Mouse (Mus musculus): Measurements from ENCODE around the gene Srpx2. TPM values are rescaled to one million over a fixed set of nuclear protein-coding genes. Genes with fewer than 3 reads are reported as not detected.
A peak's percentile ranks its signal among the peaks of the same experiment; 100 is the strongest.

Srpx2 gene
- 8.4 and 10.5 TPM in 2 replicates for polyA plus RNA-seq (2015; fragmentation: Nextera tagmentation; extraction: Ambion mirVana)

- Histone ChIP-seq H3K9ac (ENCODE audit: low read length) (no peak within 1 kb of the TSS), H3K4me3 (replicated peaks; ENCODE audit: low read length) (peak within 1 kb of the TSS; percentile 22), H3K27me3 (ENCODE audit: control insufficient read depth, insufficient read depth, low read length) (no peaks in the 10 kb centered on the region; the same call in 1 of the 2 replicates), H3K4me2 (ENCODE audit: low read depth, low read length) (0 out of 2 replicates have a peak within 1 kb of the TSS, but pooled peaks have one; percentile 21), H3K9me3 (replicated peaks; ENCODE audit: control insufficient read depth, low read length) (no peaks in the 10 kb centered on the region), H3K36me3 (ENCODE audit: control insufficient read depth, insufficient read depth, low read length) (no peaks in the 10 kb centered on the region), H3K27ac (ENCODE audit: low read length) (no peak within 1 kb of the TSS), H3K4me1 (ENCODE audit: control insufficient read depth, insufficient read depth, low read length) (no peaks in the 10 kb centered on the region)
- WGBS, result 37% methylated on average over 3 of the region's 3 CpGs
- ATAC-seq (ENCODE audit: insufficient read depth, low FRiP score), result no peak
Observed at GRCm38 (mm10) chrX:133908261-133908660, at the start of gene Srpx2. TSS of gene Srpx2 (plus strand) at chrX:133908426.

DNA sequence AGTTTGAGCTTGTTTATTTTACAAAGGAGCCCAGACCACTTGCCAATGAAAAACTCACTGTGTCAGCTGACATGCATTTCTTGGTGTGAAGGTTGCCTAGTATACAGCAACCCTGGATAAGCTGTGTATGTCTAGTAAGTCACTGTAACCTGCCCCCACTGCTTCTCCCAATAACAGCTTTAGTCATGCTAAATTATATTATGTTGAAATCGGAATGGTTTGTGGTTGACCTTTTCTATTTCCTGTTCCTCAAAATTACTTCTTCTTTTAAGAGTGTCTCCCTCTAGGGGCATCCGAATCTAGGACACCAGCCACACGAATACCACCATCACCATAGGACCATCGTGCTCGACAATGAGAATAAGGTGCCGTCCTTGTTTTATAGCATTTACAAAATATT, 38.5 kb upstream of the Srpx2 start:
- WGBS, result 86% methylated on average over 6 of the region's 6 CpGs
- H3K27me3 ChIP-seq (ENCODE audit: control insufficient read depth, insufficient read depth, low read length), result no peaks in the 10 kb centered on the region
- no peak overlapping the region for H3K27ac ChIP-seq (ENCODE audit: low read length)
- H3K4me3 ChIP-seq (replicated peaks; ENCODE audit: low read length), result no peak overlapping the region
- H3K4me2 ChIP-seq (ENCODE audit: low read depth, low read length), result no peak overlapping the region
- H3K36me3 ChIP-seq (ENCODE audit: control insufficient read depth, insufficient read depth, low read length), result no peaks in the 10 kb centered on the region
- no peak for ATAC-seq (ENCODE audit: insufficient read depth, low FRiP score)
- no peaks in the 10 kb centered on the region for H3K9me3 ChIP-seq (replicated peaks; ENCODE audit: control insufficient read depth, low read length)
- no peaks in the 10 kb centered on the region for H3K4me1 ChIP-seq (ENCODE audit: control insufficient read depth, insufficient read depth, low read length)
- no peak overlapping the region for H3K9ac ChIP-seq (ENCODE audit: low read length)

GRCm38 (mm10) chrX:133887308-133887707, 20.9 kb upstream of the Srpx2 start:
- Histone ChIP-seq H3K4me3 (replicated peaks; ENCODE audit: low read length) (no peak overlapping the region), H3K4me2 (ENCODE audit: low read depth, low read length) (no peak overlapping the region), H3K27me3 (ENCODE audit: control insufficient read depth, insufficient read depth, low read length) (no peaks in the 10 kb centered on the region), H3K36me3 (ENCODE audit: control insufficient read depth, insufficient read depth, low read length) (no peaks in the 10 kb centered on the region), H3K4me1 (ENCODE audit: control insufficient read depth, insufficient read depth, low read length) (no peaks in the 10 kb centered on the region), H3K9me3 (replicated peaks; ENCODE audit: control insufficient read depth, low read length) (no peaks in the 10 kb centered on the region), H3K9ac (ENCODE audit: low read length) (no peak overlapping the region), H3K27ac (ENCODE audit: low read length) (no peak overlapping the region)
- ATAC-seq (ENCODE audit: insufficient read depth, low FRiP score), result no peak
- WGBS, result 85% methylated on average over 3 of the region's 3 CpGs

DNA sequence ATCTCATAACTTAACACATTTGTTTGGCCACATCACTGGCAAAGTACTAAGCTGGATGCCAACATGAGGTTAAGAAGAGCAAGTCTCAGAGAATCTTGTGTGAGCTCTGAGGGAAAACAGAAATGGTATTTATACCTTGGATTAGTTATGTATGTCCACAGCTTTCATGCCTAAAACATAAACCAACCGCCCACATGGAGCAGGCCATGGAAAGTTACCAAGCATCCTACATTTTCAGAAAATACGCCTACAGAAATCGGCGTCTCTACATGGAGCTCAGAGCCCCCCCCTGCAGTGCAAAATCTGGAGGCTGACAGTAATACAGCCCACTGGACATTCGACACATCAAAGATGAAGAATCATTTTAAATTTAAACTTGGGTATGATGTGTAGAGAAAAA, 20.1 kb upstream of the Srpx2 start:
- no peak overlapping the region for H3K4me2 ChIP-seq (ENCODE audit: low read depth, low read length)
- H3K9ac ChIP-seq (ENCODE audit: low read length), result no peak overlapping the region
- no peak for ATAC-seq (ENCODE audit: insufficient read depth, low FRiP score)
- no peaks in the 10 kb centered on the region for H3K4me1 ChIP-seq (ENCODE audit: control insufficient read depth, insufficient read depth, low read length)
- H3K9me3 ChIP-seq (replicated peaks; ENCODE audit: control insufficient read depth, low read length), result no peaks in the 10 kb centered on the region
- no peak overlapping the region for H3K27ac ChIP-seq (ENCODE audit: low read length)
- 85% methylated on average over 5 of the region's 5 CpGs for WGBS
- H3K36me3 ChIP-seq (ENCODE audit: control insufficient read depth, insufficient read depth, low read length), result no peaks in the 10 kb centered on the region
- H3K27me3 ChIP-seq (ENCODE audit: control insufficient read depth, insufficient read depth, low read length), result no peaks in the 10 kb centered on the region
- no peak overlapping the region for H3K4me3 ChIP-seq (replicated peaks; ENCODE audit: low read length)

DNA sequence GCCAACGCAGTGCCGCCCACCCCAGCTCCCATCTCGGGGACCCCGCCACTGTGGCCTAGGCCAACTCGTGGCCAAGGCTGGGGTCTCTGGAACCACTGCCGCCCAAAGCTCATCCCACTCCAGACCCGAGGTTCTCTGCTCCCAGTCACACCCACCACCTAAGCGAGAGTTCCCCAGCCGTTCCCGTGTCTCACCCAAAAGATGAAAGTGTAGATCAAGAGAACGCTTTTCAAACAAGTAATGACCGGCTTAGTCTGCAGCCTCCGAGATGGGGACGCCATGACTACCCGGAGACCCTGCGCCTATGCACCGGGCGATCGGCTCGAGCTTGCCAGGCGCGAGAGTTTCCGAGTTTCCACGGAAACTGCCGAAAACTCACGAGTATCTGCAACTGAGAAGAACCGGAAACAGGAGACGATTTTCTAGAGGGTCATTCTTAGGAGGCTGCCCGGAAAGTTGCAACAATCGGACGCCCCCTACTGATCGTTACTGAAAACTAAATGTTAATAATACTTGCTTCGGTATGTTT, 10.1 kb upstream of the Srpx2 start, which contains the start of gene Tspan6:
Gene Tspan6 (minus strand): TSS at position 416 of the 529 bp plus-strand sequence.
- ATAC-seq (ENCODE audit: insufficient read depth, low FRiP score), result peak; percentile 79; the same call in 1 of the 2 replicates
- Histone ChIP-seq H3K27ac (ENCODE audit: low read length) (peak within 1 kb of the TSS; percentile 46; the same call in 1 of the 2 replicates), H3K9ac (ENCODE audit: low read length) (peak within 1 kb of the TSS; percentile 79), H3K4me2 (ENCODE audit: low read depth, low read length) (peak within 1 kb of the TSS; percentile 48), H3K9me3 (replicated peaks; ENCODE audit: control insufficient read depth, low read length) (no peaks in the 10 kb centered on the region), H3K4me1 (ENCODE audit: control insufficient read depth, insufficient read depth, low read length) (no peaks in the 10 kb centered on the region), H3K36me3 (ENCODE audit: control insufficient read depth, insufficient read depth, low read length) (no peaks in the 10 kb centered on the region), H3K27me3 (ENCODE audit: control insufficient read depth, insufficient read depth, low read length) (no peaks in the 10 kb centered on the region), H3K4me3 (replicated peaks; ENCODE audit: low read length) (peak within 1 kb of the TSS; percentile 63)
- 22% methylated on average over 33 of the region's 33 CpGs for WGBS

- Histone ChIP-seq H3K27me3 (ENCODE audit: control insufficient read depth, insufficient read depth, low read length) (no peaks in the 10 kb centered on the region; the same call in 1 of the 2 replicates), H3K27ac (ENCODE audit: low read length) (peak overlapping the region; percentile 55; the same call in 1 of the 2 replicates), H3K9ac (ENCODE audit: low read length) (no peak overlapping the region), H3K9me3 (replicated peaks; ENCODE audit: control insufficient read depth, low read length) (no peaks in the 10 kb centered on the region), H3K4me3 (replicated peaks; ENCODE audit: low read length) (no peak overlapping the region), H3K4me2 (ENCODE audit: low read depth, low read length) (no peak overlapping the region), H3K4me1 (ENCODE audit: control insufficient read depth, insufficient read depth, low read length) (no peaks in the 10 kb centered on the region; the same call in 1 of the 2 replicates), H3K36me3 (ENCODE audit: control insufficient read depth, insufficient read depth, low read length) (no peaks in the 10 kb centered on the region)
- WGBS, result 42% methylated on average over 10 of the region's 10 CpGs
- peak; percentile 63 for ATAC-seq (ENCODE audit: insufficient read depth, low FRiP score)
Observed at GRCm38 (mm10) chrX:133911397-133912103, 3.3 kb downstream of the Srpx2 start.

DNA sequence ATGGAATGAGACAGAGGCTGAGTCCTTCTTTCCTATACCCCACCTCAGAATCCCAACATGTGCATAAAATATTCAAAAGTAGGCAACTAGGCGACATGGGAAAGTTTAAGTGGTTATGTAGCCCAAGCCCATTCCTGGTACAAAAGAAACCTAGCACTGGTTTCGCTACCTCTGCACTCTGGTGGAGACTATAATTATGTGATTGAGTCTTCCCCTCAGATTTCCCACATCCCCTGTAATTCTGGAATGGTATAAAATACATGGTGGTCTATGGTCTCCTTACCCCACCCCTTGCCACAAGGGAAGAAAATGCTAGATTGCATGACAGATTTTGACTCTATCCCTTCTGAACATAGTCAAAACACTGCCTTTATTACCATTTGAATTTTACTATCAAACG, 4.8 kb downstream of the Srpx2 start:
- no peak overlapping the region for H3K4me2 ChIP-seq (ENCODE audit: low read depth, low read length)
- no peak overlapping the region for H3K4me3 ChIP-seq (replicated peaks; ENCODE audit: low read length)
- no peak for ATAC-seq (ENCODE audit: insufficient read depth, low FRiP score)
- no peak overlapping the region for H3K27ac ChIP-seq (ENCODE audit: low read length)
- no peaks in the 10 kb centered on the region for H3K36me3 ChIP-seq (ENCODE audit: control insufficient read depth, insufficient read depth, low read length)
- H3K9me3 ChIP-seq (replicated peaks; ENCODE audit: control insufficient read depth, low read length), result no peaks in the 10 kb centered on the region
- no peaks in the 10 kb centered on the region; the same call in 1 of the 2 replicates for H3K27me3 ChIP-seq (ENCODE audit: control insufficient read depth, insufficient read depth, low read length)
- no peaks in the 10 kb centered on the region; the same call in 1 of the 2 replicates for H3K4me1 ChIP-seq (ENCODE audit: control insufficient read depth, insufficient read depth, low read length)
- 80% methylated on average over 3 of the region's 3 CpGs for WGBS
- no peak overlapping the region for H3K9ac ChIP-seq (ENCODE audit: low read length)

DNA sequence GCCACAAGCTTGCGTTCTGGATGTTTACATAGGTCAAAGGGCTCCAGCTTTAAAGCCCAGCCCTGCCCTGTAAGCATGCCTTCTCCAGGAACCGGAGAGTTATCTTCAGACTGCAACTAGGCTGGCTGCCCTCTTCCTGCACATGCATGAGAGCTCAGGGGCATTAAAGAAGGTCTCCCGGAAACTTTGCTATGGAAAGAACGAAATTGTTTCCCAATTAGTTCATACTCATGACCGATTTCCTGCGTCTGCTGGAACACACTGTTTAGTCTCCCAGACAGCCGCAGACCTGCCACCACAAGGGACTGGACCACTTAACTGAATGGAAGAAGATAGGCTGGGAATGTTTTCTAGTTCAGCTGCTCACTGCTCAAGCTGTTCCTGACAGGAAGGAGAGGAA, 6.0 kb downstream of the Srpx2 start:
- 28% methylated on average over 7 of the region's 7 CpGs for WGBS
- H3K4me3 ChIP-seq (replicated peaks; ENCODE audit: low read length), result no peak overlapping the region
- H3K4me1 ChIP-seq (ENCODE audit: control insufficient read depth, insufficient read depth, low read length), result no peaks in the 10 kb centered on the region; the same call in 1 of the 2 replicates
- H3K9ac ChIP-seq (ENCODE audit: low read length), result no peak overlapping the region
- ATAC-seq (ENCODE audit: insufficient read depth, low FRiP score), result peak; percentile 60; the same call in 1 of the 2 replicates
- H3K9me3 ChIP-seq (replicated peaks; ENCODE audit: control insufficient read depth, low read length), result no peaks in the 10 kb centered on the region
- peak overlapping the region; percentile 34; the same call in 1 of the 2 replicates for H3K27ac ChIP-seq (ENCODE audit: low read length)
- no peaks in the 10 kb centered on the region for H3K36me3 ChIP-seq (ENCODE audit: control insufficient read depth, insufficient read depth, low read length)
- no peaks in the 10 kb centered on the region; the same call in 1 of the 2 replicates for H3K27me3 ChIP-seq (ENCODE audit: control insufficient read depth, insufficient read depth, low read length)
- no peak overlapping the region for H3K4me2 ChIP-seq (ENCODE audit: low read depth, low read length)

GRCm38 (mm10) chrX:133921187-133921586, 13.0 kb downstream of the Srpx2 start:
- Histone ChIP-seq H3K4me2 (ENCODE audit: low read depth, low read length) (no peak overlapping the region), H3K9me3 (replicated peaks; ENCODE audit: control insufficient read depth, low read length) (no peaks in the 10 kb centered on the region), H3K4me3 (replicated peaks; ENCODE audit: low read length) (no peak overlapping the region), H3K27me3 (ENCODE audit: control insufficient read depth, insufficient read depth, low read length) (no peaks in the 10 kb centered on the region), H3K36me3 (ENCODE audit: control insufficient read depth, insufficient read depth, low read length) (no peaks in the 10 kb centered on the region), H3K27ac (ENCODE audit: low read length) (no peak overlapping the region), H3K4me1 (ENCODE audit: control insufficient read depth, insufficient read depth, low read length) (no peaks in the 10 kb centered on the region), H3K9ac (ENCODE audit: low read length) (no peak overlapping the region)
- ATAC-seq (ENCODE audit: insufficient read depth, low FRiP score), result no peak
- WGBS, result 70% methylated on average over 4 of the region's 4 CpGs

Measured in stomach, embryonic 16.5 days (tissue).